Mouse (Mus musculus) ES-E14 (cell line): ENCODE results near the gene Klrc3. TPM values are rescaled to one million over a fixed set of nuclear protein-coding genes. Genes with fewer than 3 reads are reported as not detected.
"Not testable (repeated sequence)": the region's sequence is repeated elsewhere in the genome, so short reads cannot be mapped to it uniquely, and the experiment has no call there.

Experiments
- DNase-seq: peaks from one replicate; pipeline ENCODE4 v3.0.0-alpha.2; 2013; ENCODE audit warnings: low read depth, low spot score
- H3K27ac ChIP-seq: 2 replicates; pipeline ENCODE4 v1.5.1; 2012; ENCODE audit warnings: low read depth, mild to moderate bottlenecking, low read length, moderate library complexity, mixed read lengths; ENCODE audit not compliant: poor library complexity, insufficient read depth, severe bottlenecking
- H3K36me3 ChIP-seq: 2 replicates; pipeline ENCODE4 v1.6.1; 2012; ENCODE audit warnings: mild to moderate bottlenecking, low read length, moderate library complexity, mixed read lengths; ENCODE audit not compliant: control insufficient read depth, poor library complexity, insufficient read depth, severe bottlenecking
- H3K4me1 ChIP-seq, 2 experiments: fragments of 150-350 bp in 1 of 2; sonication (generic) in 1 of 2; 2 replicates each; pipeline ENCODE4 v1.6.1; 2012; ENCODE audit warnings: low read length in 2 of 2, mild to moderate bottlenecking in 1 of 2, mixed read lengths in 1 of 2; ENCODE audit not compliant: control insufficient read depth in 2 of 2, insufficient read depth in 2 of 2, poor library complexity in 1 of 2
- H3K4me3 ChIP-seq, 2 experiments: fragments of 150-350 bp in 1 of 2; sonication (generic) in 1 of 2; 2 replicates each; pipeline ENCODE4 v1.5.1; 2012; ENCODE audit warnings: low read length in 2 of 2, low read depth in 1 of 2, mild to moderate bottlenecking in 1 of 2, mixed read lengths in 1 of 2; ENCODE audit not compliant: insufficient read depth in 1 of 2, poor library complexity in 1 of 2, severe bottlenecking in 1 of 2
- H3K9ac ChIP-seq: 2 replicates; pipeline ENCODE4 v1.6.1; 2012; ENCODE audit warnings: low read depth, mild to moderate bottlenecking, low read length, mixed read lengths; ENCODE audit not compliant: poor library complexity, insufficient read depth, severe bottlenecking
- H3K9me3 ChIP-seq: fragments of 150-350 bp; sonication (generic); 2 replicates; pipeline ENCODE4 v1.6.1; 2012; ENCODE audit warnings: low read depth, mild to moderate bottlenecking, low read length; ENCODE audit not compliant: control insufficient read depth, insufficient read depth
- CHD2 ChIP-seq: IDR thresholded peaks from 2 replicates; pipeline ENCODE4 v1.6.1; 2014; ENCODE audit warnings: mild to moderate bottlenecking, low read depth, low read length, inconsistent platforms
- HCFC1 ChIP-seq: IDR thresholded peaks from 2 replicates; pipeline ENCODE4 v1.6.1; 2012; ENCODE audit warnings: low read length, inconsistent platforms, borderline replicate concordance; ENCODE audit not compliant: insufficient read depth
- MAFK ChIP-seq: IDR thresholded peaks from 2 replicates; pipeline ENCODE4 v1.6.1; 2014; ENCODE audit warnings: mild to moderate bottlenecking, low read depth, low read length, inconsistent platforms; ENCODE audit not compliant: insufficient read depth
- ZC3H11A ChIP-seq: IDR thresholded peaks from 2 replicates; pipeline ENCODE4 v1.6.1; 2012; ENCODE audit warnings: low read depth, mild to moderate bottlenecking, inconsistent platforms, low read length, borderline replicate concordance
- ZNF384 ChIP-seq: IDR thresholded peaks from 2 replicates; pipeline ENCODE4 v1.6.1; 2012; ENCODE audit warnings: low read depth, low read length, inconsistent platforms
- in situ Hi-C, 2 experiments: fragments of 600-800 bp; cut with MboI; formaldehyde crosslinking; loops; one replicate each; pipeline ENCODE4 v1.15.1; 2025; ENCODE audit warnings: low sequenced_read_pairs in 2 of 2, inconsistent platforms in 1 of 2; ENCODE audit not compliant: unreplicated experiment in 2 of 2
- total RNA-seq: library from RNA; depleted of rRNA; stranded (reverse); fragments of 300-350 nt; gene quantifications from 2 replicates; pipeline ENCODE4 v1.2.3, GENCODE M21; 2012; rRNA removed

Gene Klrc3
- total RNA-seq: not detected in 2 replicates

DNA sequence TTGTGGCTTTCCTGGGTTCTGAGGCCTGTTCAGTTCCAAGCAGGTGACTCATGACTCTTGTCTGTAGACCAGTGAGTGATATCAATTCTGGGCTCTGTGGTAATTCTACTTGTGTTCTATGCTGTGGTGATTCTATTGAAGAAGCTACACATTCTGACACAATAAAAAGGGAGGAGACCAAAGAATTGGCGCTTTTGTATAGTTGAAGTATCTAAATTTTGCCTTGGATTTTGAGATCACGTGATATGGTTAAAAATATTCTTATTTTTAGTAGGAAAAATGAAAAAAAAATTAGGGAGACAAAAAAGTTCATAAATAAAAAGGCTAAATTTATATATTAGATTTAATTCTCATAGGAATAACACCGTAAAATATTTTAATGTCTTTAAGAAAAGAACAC lies at the start of gene Klrc3:
Klrc3 (minus strand) TSS at position 101 of the 400 bp plus-strand sequence.
- H3K36me3 ChIP-seq, in situ Hi-C loops, H3K27ac ChIP-seq, DNase-seq, H3K9ac ChIP-seq, H3K4me3 ChIP-seq, H3K4me1 ChIP-seq, H3K9me3 ChIP-seq: not testable (repeated sequence)

DNA sequence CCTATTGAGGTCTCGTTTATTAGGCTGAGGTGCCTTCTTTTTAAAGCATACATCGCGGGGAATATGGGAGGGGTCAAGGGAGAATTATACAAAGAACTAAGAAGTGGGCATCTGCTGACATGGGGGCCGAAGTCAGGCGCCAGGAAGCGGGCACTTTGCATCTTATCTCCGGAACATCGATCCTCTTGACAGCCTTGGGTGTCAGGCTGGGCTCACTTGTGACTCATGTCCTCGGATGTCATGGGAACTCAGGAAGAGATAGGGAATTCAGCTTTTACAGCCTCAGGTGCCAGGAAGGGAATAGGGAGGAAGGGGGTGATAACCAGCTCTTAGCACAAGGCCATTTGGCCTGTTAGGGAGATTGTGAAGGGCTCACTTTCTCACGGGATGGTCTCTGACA lies 48.3 kb upstream of the Klrc3 start:
- H3K27ac ChIP-seq, H3K4me3 ChIP-seq, in situ Hi-C loops, H3K9me3 ChIP-seq, H3K9ac ChIP-seq, DNase-seq, H3K36me3 ChIP-seq, H3K4me1 ChIP-seq: not testable (repeated sequence)

- H3K4me3 ChIP-seq: no peak overlapping the region
- no peak for TF ChIP-seq ZNF384
- no peak for TF ChIP-seq ZC3H11A
- no peak for TF ChIP-seq HCFC1
- TF ChIP-seq MAFK: no peak
- no peak for TF ChIP-seq CHD2
- H3K9ac ChIP-seq: no peak overlapping the region
- no peak for DNase-seq
- no peak overlapping the region for H3K27ac ChIP-seq
- H3K4me1 ChIP-seq: no peaks in the 10 kb centered on the region
- no peaks in the 10 kb centered on the region for H3K9me3 ChIP-seq
- no peaks in the 10 kb centered on the region for H3K36me3 ChIP-seq
- in situ Hi-C loops: no loop called here
Measured at GRCm38 (mm10) chr6:129680379-129680778, 37.2 kb upstream of the Klrc3 start.

DNA sequence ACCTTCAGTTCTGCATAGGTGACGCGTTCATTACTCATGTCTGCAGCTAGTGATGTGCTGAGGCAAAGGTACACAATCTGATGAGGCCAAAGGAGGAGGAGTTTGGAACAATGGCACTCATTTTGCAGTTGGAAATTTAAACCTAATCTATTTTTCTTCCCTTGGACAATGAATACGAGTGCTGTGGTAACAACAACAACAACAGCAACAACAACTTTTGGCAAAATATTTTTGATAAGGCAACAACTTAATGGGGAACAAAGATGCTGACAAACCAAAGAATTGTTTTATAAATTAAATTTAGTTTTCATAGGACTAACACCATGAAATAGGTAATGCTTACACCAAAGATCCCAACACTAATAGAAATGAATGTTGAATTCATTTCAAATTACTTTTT lies 35.7 kb upstream of the Klrc3 start, which contains the start of gene Klrc1:
Klrc1 (minus strand) TSS at position 101 of the 400 bp plus-strand sequence.
- Histone ChIP-seq H3K4me1 (no peaks in the 10 kb centered on the region), H3K36me3 (no peaks in the 10 kb centered on the region), H3K27ac (no peak within 1 kb of the TSS), H3K9me3 (no peaks in the 10 kb centered on the region), H3K9ac (no peak within 1 kb of the TSS), H3K4me3 (no peak within 1 kb of the TSS)
- no peak for TF ChIP-seq ZC3H11A
- no peak for TF ChIP-seq ZNF384
- TF ChIP-seq HCFC1: no peak
- no peak for TF ChIP-seq MAFK
- no peak for TF ChIP-seq CHD2
- no peak for DNase-seq
- in situ Hi-C loops: no loop called here

DNA sequence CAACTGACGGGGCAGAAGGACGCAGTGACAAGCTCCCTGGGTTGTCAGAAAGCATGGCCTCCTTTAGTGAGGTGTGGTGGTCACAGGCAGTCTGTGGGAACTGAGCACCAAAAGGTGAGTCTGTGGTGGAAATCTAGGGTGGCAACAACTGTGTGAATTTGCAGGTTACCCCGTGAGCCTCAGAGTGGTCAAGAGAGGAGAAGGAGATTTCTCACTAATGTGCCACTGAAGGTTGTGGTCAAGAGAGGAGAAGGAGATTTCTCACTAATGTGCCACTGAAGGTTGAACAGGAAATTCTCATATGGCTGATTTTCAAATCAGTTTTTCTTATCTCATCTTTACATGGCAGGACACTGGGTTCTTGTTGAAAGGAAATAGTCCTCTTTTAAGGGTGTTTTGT lies 18.2 kb upstream of the Klrc3 start:
- H3K4me1 ChIP-seq, H3K36me3 ChIP-seq, H3K4me3 ChIP-seq, H3K27ac ChIP-seq, H3K9me3 ChIP-seq, DNase-seq, in situ Hi-C loops, H3K9ac ChIP-seq: not testable (repeated sequence)

GRCm38 (mm10) chr6:129660589-129660988 lies 17.5 kb upstream of the Klrc3 start, which contains the start of gene Klrc2:
Gene Klrc2, minus strand, starts transcription at chr6:129660689.
- H3K9ac ChIP-seq, H3K4me3 ChIP-seq, H3K4me1 ChIP-seq, DNase-seq, H3K9me3 ChIP-seq, H3K36me3 ChIP-seq, in situ Hi-C loops, H3K27ac ChIP-seq: not testable (repeated sequence)

DNA sequence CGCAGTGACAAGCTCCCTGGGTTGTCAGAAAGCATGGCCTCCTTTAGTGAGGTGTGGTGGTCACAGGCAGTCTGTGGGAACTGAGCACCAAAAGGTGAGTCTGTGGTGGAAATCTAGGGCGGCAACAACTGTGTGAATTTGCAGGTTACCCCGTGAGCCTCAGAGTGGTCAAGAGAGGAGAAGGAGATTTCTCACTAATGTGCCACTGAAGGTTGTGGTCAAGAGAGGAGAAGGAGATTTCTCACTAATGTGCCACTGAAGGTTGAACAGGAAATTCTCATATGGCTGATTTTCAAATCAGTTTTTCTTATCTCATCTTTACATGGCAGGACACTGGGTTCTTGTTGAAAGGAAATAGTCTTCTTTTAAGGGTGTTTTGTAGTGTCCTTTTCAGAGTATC lies 917 bp upstream of the Klrc3 start:
- H3K27ac ChIP-seq, H3K9me3 ChIP-seq, H3K4me3 ChIP-seq, H3K4me1 ChIP-seq, H3K9ac ChIP-seq, DNase-seq, H3K36me3 ChIP-seq, in situ Hi-C loops: not testable (repeated sequence)

- H3K9ac ChIP-seq, in situ Hi-C loops, DNase-seq, H3K27ac ChIP-seq, H3K4me1 ChIP-seq, H3K4me3 ChIP-seq, H3K36me3 ChIP-seq, H3K9me3 ChIP-seq: not testable (repeated sequence)
Measured at GRCm38 (mm10) chr6:129631046-129631445, 12.1 kb downstream of the Klrc3 start.
